Comparison of ENCODE assay signal across 13 mouse cellular contexts in genomic region chr6:91346906-91347156, GRCm38 (mm10).
A peak's percentile ranks its signal among the peaks of the same experiment; 100 is the strongest.
DNase-seq lines count a peak whose midpoint lies in the region; ATAC-seq and TF ChIP-seq lines count a peak whose summit lies in the region.
"Had no signal": no experiment of that assay in that cellular context is flagged by ENCODE, and none has a peak within 500 bp of the region (broad histone marks: within the 10 kb centered on the region; RNA-seq: fewer than 3 reads in every experiment).

No protein-coding gene starts in this region.

- peaks cover 72% of the 10 kb centered on the region for H3K4me1 ChIP-seq in forebrain, embryonic 10.5 days
- peaks cover 65% of the 10 kb centered on the region for H3K4me1 ChIP-seq in hindbrain, embryonic 13.5 days (replicated peaks)
- H3K4me1 ChIP-seq in midbrain, embryonic 16.5 days (ENCODE audit: control insufficient read depth, insufficient read depth, low read length), result peaks cover 33% of the 10 kb centered on the region
- H3K4me1 ChIP-seq in heart, embryonic 12.5 days (replicated peaks), result peaks cover 3% of the 10 kb centered on the region; the same call in 1 of the 2 replicates
- peaks cover 18% of the 10 kb centered on the region for H3K4me1 ChIP-seq in limb, embryonic 10.5 days
- H3K4me1 ChIP-seq: lung, embryonic 15.5 days had no signal

- intact Hi-C loops in gastrocnemius, adult 2 months (cut with DNase I), result no loop called here

- no peak overlapping the region for H3K4me2 ChIP-seq in hindbrain, embryonic 13.5 days
- H3K4me2 ChIP-seq in midbrain, embryonic 16.5 days (ENCODE audit: low read length), result no peak overlapping the region
- H3K4me2 ChIP-seq in heart, embryonic 12.5 days, result no peak overlapping the region
- H3K4me2 ChIP-seq: lung, embryonic 15.5 days had no signal

- H3K27me3 ChIP-seq in forebrain, embryonic 10.5 days (ENCODE audit: poor library complexity, severe bottlenecking), result peaks cover 28% of the 10 kb centered on the region
- peaks cover 4% of the 10 kb centered on the region; the same call in 1 of the 2 replicates for H3K27me3 ChIP-seq in hindbrain, embryonic 13.5 days
- H3K27me3 ChIP-seq in midbrain, embryonic 16.5 days (ENCODE audit: control insufficient read depth, insufficient read depth, low read depth, low read length), result no peaks in the 10 kb centered on the region
- H3K27me3 ChIP-seq in heart, embryonic 12.5 days (replicated peaks), result peaks cover 76% of the 10 kb centered on the region
- H3K27me3 ChIP-seq in limb, embryonic 10.5 days (ENCODE audit: low read depth, poor library complexity, severe bottlenecking), result peaks cover 43% of the 10 kb centered on the region
- H3K27me3 ChIP-seq: lung, embryonic 15.5 days had no signal

- ATAC-seq in hindbrain, embryonic 13.5 days (ENCODE audit: low FRiP score), result no peak
- no peak for ATAC-seq in midbrain, embryonic 16.5 days
- no peak for ATAC-seq in heart, embryonic 12.5 days (ENCODE audit: insufficient number of reproducible peaks, low FRiP score)

- no peaks in the 10 kb centered on the region for H3K9me3 ChIP-seq in forebrain, embryonic 10.5 days
- H3K9me3 ChIP-seq in hindbrain, embryonic 13.5 days, result no peaks in the 10 kb centered on the region
- H3K9me3 ChIP-seq in midbrain, embryonic 16.5 days (replicated peaks; ENCODE audit: control insufficient read depth, low read length, poor library complexity, severe bottlenecking), result no peaks in the 10 kb centered on the region
- H3K9me3 ChIP-seq in heart, embryonic 12.5 days (replicated peaks), result no peaks in the 10 kb centered on the region
- H3K9me3 ChIP-seq in limb, embryonic 10.5 days (replicated peaks), result no peaks in the 10 kb centered on the region
- H3K9me3 ChIP-seq: heart, embryonic 10.5 days; lung, embryonic 15.5 days had no signal

- 0 out of 2 replicates have a peak overlapping the region, but pooled peaks have one; percentile 20 for H3K4me3 ChIP-seq in forebrain, embryonic 10.5 days
- H3K4me3 ChIP-seq in hindbrain, embryonic 13.5 days, result no peak overlapping the region
- H3K4me3 ChIP-seq in midbrain, embryonic 16.5 days (ENCODE audit: low read depth, low read length), result no peak overlapping the region
- H3K4me3 ChIP-seq in gastrocnemius, adult 2 months, result no peak overlapping the region
- no peak overlapping the region for H3K4me3 ChIP-seq in heart, embryonic 12.5 days
- no peak overlapping the region for H3K4me3 ChIP-seq in limb, embryonic 10.5 days
- H3K4me3 ChIP-seq: heart, embryonic 10.5 days; lung, embryonic 15.5 days had no signal

- 10% methylated on average over 3 of the region's 3 CpGs for WGBS in forebrain, embryonic 10.5 days
- WGBS in hindbrain, embryonic 13.5 days, result 21% methylated on average over 3 of the region's 3 CpGs
- WGBS in midbrain, embryonic 16.5 days, result 24% methylated on average over 3 of the region's 3 CpGs
- 51% methylated on average over 3 of the region's 3 CpGs for WGBS in heart, embryonic 12.5 days
- 32% methylated on average over 3 of the region's 3 CpGs for WGBS in limb, embryonic 10.5 days

- no peaks in the 10 kb centered on the region for H3K36me3 ChIP-seq in forebrain, embryonic 10.5 days (replicated peaks)
- no peaks in the 10 kb centered on the region for H3K36me3 ChIP-seq in hindbrain, embryonic 13.5 days
- no peaks in the 10 kb centered on the region for H3K36me3 ChIP-seq in midbrain, embryonic 16.5 days (ENCODE audit: control insufficient read depth, insufficient read depth, low read length)
- H3K36me3 ChIP-seq in heart, embryonic 12.5 days, result no peaks in the 10 kb centered on the region
- no peaks in the 10 kb centered on the region for H3K36me3 ChIP-seq in limb, embryonic 10.5 days
- H3K36me3 ChIP-seq: heart, embryonic 10.5 days; lung, embryonic 15.5 days had no signal

- peak overlapping the region; percentile 1; the same call in 1 of the 2 replicates for H3K9ac ChIP-seq in hindbrain, embryonic 13.5 days
- H3K9ac ChIP-seq in midbrain, embryonic 16.5 days (ENCODE audit: low read depth, low read length), result no peak overlapping the region
- H3K9ac ChIP-seq in heart, embryonic 12.5 days, result no peak overlapping the region
- H3K9ac ChIP-seq: lung, embryonic 15.5 days had no signal

- DNase-seq in embryo, embryonic 9.5 days (ENCODE audit: extremely low spot score), result peak; percentile 27
- DNase-seq in embryo, embryonic 10 days (ENCODE audit: low spot score), result no peak
- DNase-seq in forebrain, embryonic 10.5 days (ENCODE audit: extremely low spot score, low spot score), result no peak
- DNase-seq in gastrocnemius, adult 2 months, result no peak
- no peak for DNase-seq in limb, embryonic 10.5 days (ENCODE audit: low spot score)
- DNase-seq: adrenal gland, adult 8-10 months; cerebellum, postnatal 36 days; liver had no signal

- TF ChIP-seq CTCF in gastrocnemius, adult 2 months (IDR thresholded peaks at IDR 0.05), result no peak

- H3K27ac ChIP-seq in forebrain, embryonic 10.5 days, result peak overlapping the region; percentile 93
- H3K27ac ChIP-seq in hindbrain, embryonic 13.5 days, result peak overlapping the region; percentile 84
- H3K27ac ChIP-seq in midbrain, embryonic 16.5 days (ENCODE audit: low read length), result peak overlapping the region; percentile 81
- no peak overlapping the region for H3K27ac ChIP-seq in gastrocnemius, adult 2 months
- no peak overlapping the region for H3K27ac ChIP-seq in heart, embryonic 12.5 days (ENCODE audit: poor library complexity, severe bottlenecking)
- H3K27ac ChIP-seq in limb, embryonic 10.5 days, result no peak overlapping the region
- H3K27ac ChIP-seq: heart, embryonic 10.5 days; lung, embryonic 15.5 days had no signal

Comparison
In these comparisons a context has a peak if more than half of its experiments do, and no peak if none do; other contexts are left out.
1. H3K27ac ChIP-seq: peak in forebrain, embryonic 10.5 days (single experiment), hindbrain, embryonic 13.5 days (single experiment) and midbrain, embryonic 16.5 days (single experiment); none in gastrocnemius, adult 2 months (single experiment), heart, embryonic 12.5 days (single experiment) and limb, embryonic 10.5 days (single experiment).